Mouse (Mus musculus): ENCODE data around the gene Fcrlb.

Gene Fcrlb

GRCm38 (mm10) chr1:170907456-170908191 is 5.1 kb downstream of the Fcrlb start:
- DNase-seq (ENCODE audit: extremely low spot score), result peak; percentile 46

GRCm38 (mm10) chr1:170907111-170907455 is 5.7 kb downstream of the Fcrlb start:
- DNase-seq (ENCODE audit: extremely low spot score), result no peak

DNA sequence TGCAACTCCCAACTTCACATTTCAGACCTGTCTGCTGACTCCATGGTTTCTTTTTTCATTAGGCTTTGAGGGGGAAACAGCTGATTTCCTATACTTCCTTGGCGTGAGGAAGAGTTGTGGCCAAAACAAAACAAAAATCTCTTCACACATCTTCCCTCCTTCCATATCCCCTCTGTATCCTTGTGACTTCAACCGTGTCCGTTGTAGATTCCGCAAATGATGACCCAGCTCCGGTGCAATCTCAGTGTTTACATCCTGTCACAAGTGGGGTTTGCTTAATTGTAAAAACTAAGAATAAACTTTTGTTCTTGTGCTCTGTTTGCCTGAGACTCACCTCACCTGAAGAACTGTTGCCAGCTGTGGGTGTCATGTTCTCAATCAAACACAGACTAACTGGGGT is 9.3 kb downstream of the Fcrlb start:
- DNase-seq (ENCODE audit: extremely low spot score), result no peak

DNA sequence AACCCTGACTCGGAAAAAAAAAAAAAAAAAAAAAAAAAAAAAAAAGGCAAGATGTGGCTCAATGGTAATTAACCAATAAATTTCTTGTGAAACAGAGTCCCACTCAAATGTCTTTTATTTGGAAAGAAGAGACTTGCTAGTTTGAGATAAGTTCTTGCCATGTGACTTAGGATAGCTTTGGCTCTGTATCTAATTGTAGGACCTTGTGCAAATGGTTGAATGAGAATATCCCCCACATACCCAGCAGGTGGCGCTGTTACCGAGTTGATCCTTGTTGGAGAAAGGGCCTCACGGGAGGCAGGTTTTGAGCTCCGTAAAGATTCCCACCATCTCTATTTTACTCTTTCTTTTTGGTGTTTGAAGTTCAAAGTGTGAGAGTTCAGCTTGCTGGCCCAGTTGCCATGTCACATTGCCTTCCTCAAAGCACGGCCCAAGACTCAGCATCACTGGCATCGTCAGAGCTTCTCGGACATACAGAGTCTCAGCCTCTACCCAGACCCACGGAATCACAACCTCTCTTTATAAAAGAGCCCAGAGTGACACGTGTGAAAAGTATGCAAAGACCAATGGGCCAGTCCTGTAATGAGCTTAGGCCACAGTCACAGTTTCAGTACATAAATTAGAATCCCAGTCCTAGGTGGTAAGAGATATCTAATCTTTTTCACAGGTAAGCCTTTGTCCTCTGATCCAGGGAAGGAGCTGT is 11.1 kb downstream of the Fcrlb start:
- peak; percentile 83 for DNase-seq (ENCODE audit: extremely low spot score)

DNA sequence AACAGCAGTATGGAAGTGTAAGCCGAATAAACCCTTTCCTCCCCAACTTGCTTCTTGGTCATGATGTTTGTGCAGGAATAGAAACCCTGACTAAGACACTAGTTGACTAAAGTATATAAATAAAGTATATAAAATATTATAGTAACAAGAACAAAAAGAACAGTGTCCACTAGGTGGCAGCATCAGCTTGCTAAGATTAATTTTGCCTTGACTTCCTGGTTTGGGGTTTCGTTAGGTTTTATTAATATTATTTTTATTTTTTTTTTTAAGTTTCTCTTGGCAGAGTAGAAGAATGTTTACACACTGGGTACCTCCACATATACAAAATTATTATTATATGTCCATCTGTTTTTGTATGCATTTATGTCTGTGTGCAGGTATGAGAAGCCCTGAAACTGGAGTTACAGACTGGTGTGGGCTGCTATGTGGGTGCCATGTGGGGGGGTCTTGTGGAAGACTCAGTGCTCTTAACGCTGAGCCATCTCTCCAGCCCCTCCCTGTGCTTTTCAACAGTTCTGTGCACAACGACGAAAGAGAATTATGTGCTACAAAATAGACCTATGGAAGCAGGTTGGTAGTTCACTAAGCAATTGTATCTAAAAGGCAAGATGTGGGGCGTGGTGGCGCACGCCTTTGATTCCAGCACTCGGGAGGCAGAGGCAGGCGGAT is 11.8 kb downstream of the Fcrlb start:
- peak; percentile 11 for DNase-seq (ENCODE audit: extremely low spot score)

- DNase-seq (ENCODE audit: extremely low spot score), result no peak
Observed at GRCm38 (mm10) chr1:170898413-170899075, 14.2 kb downstream of the Fcrlb start.

- DNase-seq (ENCODE audit: extremely low spot score), result no peak
Observed at GRCm38 (mm10) chr1:170896651-170897281, 16.0 kb downstream of the Fcrlb start.

GRCm38 (mm10) chr1:170894603-170895602 is 17.8 kb downstream of the Fcrlb start:
- DNase-seq (ENCODE audit: extremely low spot score), result peak; percentile 28

DNA sequence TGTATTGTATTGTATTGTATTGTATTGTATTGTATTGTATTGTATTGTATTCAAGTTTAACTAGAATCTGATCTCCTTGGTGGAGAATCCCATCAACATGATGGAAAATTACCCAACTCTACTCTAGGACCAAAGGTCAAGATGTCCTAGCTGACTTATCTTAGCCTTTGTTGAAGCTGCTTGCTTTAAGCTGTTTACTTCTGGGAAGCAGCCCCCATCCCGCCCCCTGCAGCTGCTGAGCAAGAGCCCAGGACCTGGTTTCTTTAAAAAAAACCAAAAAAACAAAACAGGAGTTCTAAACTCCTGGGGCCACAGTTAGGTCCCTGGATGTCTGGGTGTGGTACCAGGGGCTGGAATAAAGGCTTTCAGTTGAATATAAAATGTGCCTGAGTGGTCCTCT is 20.5 kb downstream of the Fcrlb start:
- no peak for DNase-seq (ENCODE audit: extremely low spot score)

GRCm38 (mm10) chr1:170891646-170892045 is 21.1 kb downstream of the Fcrlb start:
- DNase-seq (ENCODE audit: extremely low spot score), result no peak

- DNase-seq (ENCODE audit: extremely low spot score), result no peak
Observed at GRCm38 (mm10) chr1:170889310-170889709, 23.4 kb downstream of the Fcrlb start.

DNA sequence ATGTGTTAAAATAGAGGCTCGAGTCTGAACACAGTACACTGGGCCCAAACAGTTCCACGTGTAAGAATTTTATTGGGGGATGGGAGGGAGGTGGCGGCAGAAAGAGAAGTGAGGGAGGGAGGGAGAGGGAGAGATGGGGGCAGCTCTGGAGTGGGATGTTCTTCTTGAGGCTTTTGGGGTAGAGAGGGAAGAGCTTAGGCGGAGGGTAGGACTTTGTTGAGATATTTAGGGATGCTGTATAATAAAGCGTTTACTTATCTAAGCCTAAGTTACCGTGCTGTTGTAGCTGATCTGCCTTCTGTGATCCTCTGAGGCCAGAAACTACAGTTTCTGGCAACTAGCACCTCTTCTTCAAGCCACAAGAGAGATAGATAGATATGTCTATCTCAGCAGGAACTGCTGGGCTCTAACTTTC is 26.7 kb downstream of the Fcrlb start:
- no peak for DNase-seq (ENCODE audit: extremely low spot score)

DNA sequence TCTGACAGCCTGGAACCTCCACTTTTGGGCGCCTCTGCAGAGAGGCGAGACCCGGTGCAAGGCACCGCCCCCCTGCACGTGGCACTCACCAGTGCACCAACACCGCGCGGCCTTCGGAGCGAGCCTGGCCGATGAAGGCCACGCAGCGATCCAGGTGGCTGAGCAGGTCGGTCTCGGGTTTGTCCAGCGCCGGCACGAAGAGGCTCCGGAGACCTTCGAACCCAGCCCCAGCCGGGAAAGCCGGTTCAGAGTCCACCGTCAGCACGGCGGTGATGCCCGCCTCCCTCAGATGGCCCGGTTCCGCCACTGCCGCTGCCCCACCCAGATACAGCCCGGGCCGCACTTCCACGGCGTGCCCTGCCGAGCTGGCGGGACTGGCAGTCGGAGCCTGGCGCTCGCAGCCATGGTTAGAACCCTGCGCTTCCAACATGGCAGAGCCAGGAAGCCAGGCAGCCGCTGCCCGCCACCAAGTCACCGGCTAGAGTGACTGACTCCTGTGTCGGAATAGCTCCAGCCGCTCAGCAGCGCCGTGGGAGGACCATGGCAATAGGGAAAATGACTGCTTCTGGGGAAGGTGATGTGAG is 27.7 kb downstream of the Fcrlb start, which contains the start of the genes Gm26620 and Dusp12:
Gene Gm26620 (plus strand): TSS at position 88 of the 584 bp plus-strand sequence.
Gene Dusp12 (minus strand): TSS at position 563 of the 584 bp plus-strand sequence.
- peak; percentile 89 for DNase-seq (ENCODE audit: extremely low spot score)

DNA sequence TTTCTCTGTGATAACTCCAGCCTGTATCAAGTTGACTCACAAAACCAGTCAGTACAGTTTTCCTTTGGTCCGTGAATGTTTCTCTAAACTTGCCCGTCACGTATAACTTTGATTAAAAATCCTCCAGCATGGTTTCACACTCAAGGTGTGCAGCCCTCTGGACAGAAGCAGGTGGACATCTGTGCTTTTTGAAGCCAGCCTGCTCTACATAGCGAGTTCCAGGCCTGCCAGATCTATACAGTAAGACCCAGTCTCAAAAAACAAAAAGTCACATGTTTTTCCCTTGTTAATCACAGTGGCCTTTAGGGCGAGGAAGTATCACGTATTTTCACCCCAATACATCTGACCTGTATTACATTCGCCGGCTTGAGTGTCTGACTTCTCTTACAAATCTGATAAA is 28.4 kb downstream of the Fcrlb start:
- no peak for DNase-seq (ENCODE audit: extremely low spot score)

- no peak for DNase-seq (ENCODE audit: extremely low spot score)
Observed at GRCm38 (mm10) chr1:170882915-170883485, 29.7 kb downstream of the Fcrlb start.

- no peak for DNase-seq (ENCODE audit: extremely low spot score)
Observed at GRCm38 (mm10) chr1:170876906-170877305, 35.8 kb downstream of the Fcrlb start.

- DNase-seq (ENCODE audit: extremely low spot score), result no peak
Observed at GRCm38 (mm10) chr1:170875676-170876075, 37.1 kb downstream of the Fcrlb start.

DNA sequence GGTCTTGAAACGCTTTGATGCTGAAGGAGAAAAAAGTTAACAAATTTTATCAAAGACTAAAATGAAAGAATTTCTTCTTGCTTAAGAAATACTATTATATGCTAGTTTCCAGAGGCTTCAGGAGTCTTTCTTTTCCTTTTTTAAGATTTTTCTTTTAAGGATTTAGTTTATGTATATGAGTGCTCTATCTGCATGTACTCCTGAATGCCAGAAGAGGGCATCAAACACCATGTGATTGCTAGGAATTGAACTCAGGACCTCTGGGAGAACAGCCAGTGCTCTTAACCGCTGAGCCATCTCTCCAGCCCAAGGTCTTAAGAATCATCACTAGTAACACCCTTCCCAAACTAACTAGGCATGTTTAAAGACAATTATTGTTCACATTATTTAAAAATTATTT is 40.8 kb downstream of the Fcrlb start:
- DNase-seq (ENCODE audit: extremely low spot score), result no peak

- no peak for DNase-seq (ENCODE audit: extremely low spot score)
Observed at GRCm38 (mm10) chr1:170871402-170871801, 41.3 kb downstream of the Fcrlb start.

DNA sequence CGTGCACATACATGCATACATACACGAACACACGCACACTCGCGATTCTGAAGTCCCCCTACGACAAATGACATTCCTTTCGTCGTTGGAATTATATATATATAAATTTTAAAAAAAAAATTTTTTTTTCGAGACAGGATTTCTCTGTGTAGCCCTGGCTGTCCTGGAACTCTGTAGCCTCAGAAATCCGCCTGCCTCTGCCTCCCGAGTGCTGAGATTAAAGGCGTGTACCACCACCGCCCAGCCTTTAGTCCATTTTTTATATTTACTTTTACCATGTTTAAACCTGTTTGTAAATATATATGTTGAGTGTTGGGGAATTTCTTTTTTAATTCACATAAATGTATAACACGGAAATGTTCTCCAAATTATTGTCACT is 43.8 kb downstream of the Fcrlb start:
- no peak for DNase-seq (ENCODE audit: extremely low spot score)

Data from embryo, embryonic 9.5 days (tissue).